Mouse (Mus musculus) heart, adult 2 months (tissue): ENCODE data around the gene Pom121l2.

ENCODE experiments used
- CTCF ChIP-seq: fragments of 200-600 bp; IDR thresholded peaks from 2 replicates; pipeline ENCODE4 v1.8.1; 2022; ENCODE audit warnings: antibody characterized with exemption, mild to moderate bottlenecking, moderate library complexity
- EP300 ChIP-seq: fragments of 200-500 bp; IDR thresholded peaks from 2 replicates; pipeline ENCODE4 v1.6.1; 2011; ENCODE audit warnings: low read depth, low read length, control low read depth; ENCODE audit not compliant: insufficient read depth
- POLR2A ChIP-seq: fragments of 200-500 bp; IDR thresholded peaks from 2 replicates; pipeline ENCODE4 v1.6.1; 2011; ENCODE audit warnings: mild to moderate bottlenecking, low read depth, low read length, control low read depth; ENCODE audit not compliant: insufficient read depth

DNA sequence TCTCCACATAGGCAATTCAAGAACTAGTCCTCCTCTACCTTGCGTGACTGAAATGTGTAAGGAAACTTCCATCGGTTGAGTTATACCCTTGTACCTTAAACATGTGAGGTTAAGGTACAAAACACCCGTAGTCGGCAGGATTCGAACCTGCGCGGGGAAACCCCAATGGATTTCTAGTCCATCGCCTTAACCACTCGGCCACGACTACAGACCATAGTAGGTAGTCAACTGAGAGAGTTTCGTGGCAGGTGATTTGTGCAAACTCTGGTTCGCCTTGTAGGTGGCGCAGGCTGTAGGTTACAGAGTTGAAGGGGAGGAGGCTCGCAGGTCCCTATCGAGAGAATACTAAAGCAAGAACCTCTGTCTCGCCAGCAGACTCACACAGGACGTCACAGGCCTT lies 44.0 kb upstream of the Pom121l2 start:
- no peak for TF ChIP-seq CTCF
- no peak for TF ChIP-seq POLR2A
- TF ChIP-seq EP300: no peak
